Mouse (Mus musculus) WW6 (cell line): ENCODE results near the gene Atp2c2.

Experiments
- DNase-seq: peaks from one replicate; pipeline ENCODE4 v3.0.0-alpha.2; 2013; ENCODE audit warnings: low read depth, low spot score

Gene Atp2c2

GRCm38 (mm10) chr8:119702965-119703364, 3.2 kb downstream of the Atp2c2 start:
- DNase-seq, result no peak

- no peak for DNase-seq
Observed at GRCm38 (mm10) chr8:119707146-119707545, 7.3 kb downstream of the Atp2c2 start.

GRCm38 (mm10) chr8:119708471-119708870, 8.7 kb downstream of the Atp2c2 start:
- DNase-seq, result no peak

- DNase-seq, result no peak
Observed at GRCm38 (mm10) chr8:119708878-119709702, 9.3 kb downstream of the Atp2c2 start.

- DNase-seq, result no peak
Observed at GRCm38 (mm10) chr8:119709703-119710093, 9.9 kb downstream of the Atp2c2 start.

- DNase-seq, result no peak
Observed at GRCm38 (mm10) chr8:119712226-119712625, 12.4 kb downstream of the Atp2c2 start.

- no peak for DNase-seq
Observed at GRCm38 (mm10) chr8:119713421-119713820, 13.6 kb downstream of the Atp2c2 start.

GRCm38 (mm10) chr8:119715221-119715620, 15.4 kb downstream of the Atp2c2 start:
- no peak for DNase-seq

- DNase-seq, result no peak
Observed at GRCm38 (mm10) chr8:119716730-119717299, 17.0 kb downstream of the Atp2c2 start.

- DNase-seq, result no peak
Observed at GRCm38 (mm10) chr8:119717765-119718164, 18.0 kb downstream of the Atp2c2 start.

GRCm38 (mm10) chr8:119719011-119719501, 19.2 kb downstream of the Atp2c2 start:
- DNase-seq, result no peak

- no peak for DNase-seq
Observed at GRCm38 (mm10) chr8:119722348-119722747, 22.5 kb downstream of the Atp2c2 start.

- DNase-seq, result no peak
Observed at GRCm38 (mm10) chr8:119723676-119724075, 23.9 kb downstream of the Atp2c2 start.

GRCm38 (mm10) chr8:119724596-119724995, 24.8 kb downstream of the Atp2c2 start:
- no peak for DNase-seq

- no peak for DNase-seq
Observed at GRCm38 (mm10) chr8:119727093-119727492, 27.3 kb downstream of the Atp2c2 start.

GRCm38 (mm10) chr8:119728351-119728895, 28.6 kb downstream of the Atp2c2 start:
- DNase-seq, result no peak

- DNase-seq, result no peak
Observed at GRCm38 (mm10) chr8:119732072-119732471, 32.3 kb downstream of the Atp2c2 start.

- DNase-seq, result no peak
Observed at GRCm38 (mm10) chr8:119736348-119736917, 36.6 kb downstream of the Atp2c2 start.

- no peak for DNase-seq
Observed at GRCm38 (mm10) chr8:119737093-119737900, 37.5 kb downstream of the Atp2c2 start.

GRCm38 (mm10) chr8:119738129-119738907, 38.5 kb downstream of the Atp2c2 start:
- no peak for DNase-seq

- no peak for DNase-seq
Observed at GRCm38 (mm10) chr8:119740634-119741033, 40.8 kb downstream of the Atp2c2 start.
